ENCODE assay signal across 10 mouse cellular contexts in genomic region chr6:43685985-43686384, GRCm38 (mm10). TPM values are rescaled to one million over a fixed set of nuclear protein-coding genes. Genes with fewer than 3 reads are reported as not detected.
DNase-seq lines count a peak whose midpoint lies in the region; ATAC-seq and TF ChIP-seq lines count a peak whose summit lies in the region.
"Had no signal": no experiment of that assay in that cellular context is flagged by ENCODE, and none has a peak within 500 bp of the region (broad histone marks: within the 10 kb centered on the region; RNA-seq: fewer than 3 reads in every experiment).

No protein-coding gene starts in this region.

- H3K36me3 ChIP-seq in midbrain, embryonic 13.5 days = no peaks in the 10 kb centered on the region
- H3K36me3 ChIP-seq: embryonic facial prominence, embryonic 15.5 days; limb, embryonic 13.5 days had no signal

- ATAC-seq in midbrain, embryonic 13.5 days = peak; percentile 90
- ATAC-seq in megakaryocyte, adult 5-6 weeks (ENCODE audit: poor library complexity, severe bottlenecking) = no peak

- no peak overlapping the region for H3K9ac ChIP-seq in midbrain, embryonic 13.5 days (replicated peaks)
- H3K9ac ChIP-seq: embryonic facial prominence, embryonic 15.5 days; limb, embryonic 13.5 days had no signal

- no peak overlapping the region for H3K27ac ChIP-seq in cerebellum, adult 2 months (ENCODE audit: insufficient read depth, low read length)
- no peak overlapping the region for H3K27ac ChIP-seq in midbrain, embryonic 13.5 days
- H3K27ac ChIP-seq: embryonic facial prominence, embryonic 15.5 days; limb, embryonic 13.5 days had no signal

- no peaks in the 10 kb centered on the region; the same call in 1 of the 2 replicates for H3K4me1 ChIP-seq in cerebellum, adult 2 months (ENCODE audit: control insufficient read depth, insufficient read depth, low read length)
- H3K4me1 ChIP-seq in midbrain, embryonic 13.5 days (replicated peaks) = no peaks in the 10 kb centered on the region; the same call in 1 of the 2 replicates
- H3K4me1 ChIP-seq: embryonic facial prominence, embryonic 15.5 days; limb, embryonic 13.5 days had no signal

- DNase-seq in cerebellum, adult 2 months = peak in 1 of 2 experiments; percentile 41
- no peak for DNase-seq in cerebellum, adult 11 months
- peak; percentile 14 to 62 for DNase-seq in left cerebral cortex, postnatal 25 days (ENCODE audit: low spot score in 2 of 2)
- DNase-seq in left cerebral cortex, adult 11 months (ENCODE audit: low spot score) = no peak
- DNase-seq in embryo, embryonic 11 days = peak; percentile 63
- DNase-seq in urinary bladder, postnatal 10 days (ENCODE audit: low spot score) = no peak

- H3K27me3 ChIP-seq in cerebellum, adult 2 months (ENCODE audit: control insufficient read depth, insufficient read depth, low read length) = no peaks in the 10 kb centered on the region
- H3K27me3 ChIP-seq in midbrain, embryonic 13.5 days = no peaks in the 10 kb centered on the region
- H3K27me3 ChIP-seq: embryonic facial prominence, embryonic 15.5 days; limb, embryonic 13.5 days had no signal

- TF ChIP-seq CTCF in cerebellum, adult 2 months (IDR thresholded peaks at IDR 0.05; ENCODE audit: borderline replicate concordance, insufficient read depth, low read depth, low read length) = peak; percentile 42; the same call in 1 of the 2 replicates

- no peak overlapping the region for H3K4me2 ChIP-seq in midbrain, embryonic 13.5 days (replicated peaks)
- H3K4me2 ChIP-seq: embryonic facial prominence, embryonic 15.5 days; limb, embryonic 13.5 days had no signal

- TF ChIP-seq POLR2A in cerebellum, adult 2 months (IDR thresholded peaks at IDR 0.05; ENCODE audit: borderline replicate concordance, insufficient read depth, low read length) = no peak

- WGBS in cerebellum, adult 2 months = 50% methylated on average over 2 of the region's 2 CpGs
- 50% methylated on average over 2 of the region's 2 CpGs for WGBS in midbrain, embryonic 13.5 days

- intact Hi-C loops in left cerebral cortex, postnatal 25 days (cut with DNase I) = loop anchor here (1.0 kb wide), 1 partner anchor 1341 kb away; no protein-coding TSS in a partner anchor

- H3K4me3 ChIP-seq in cerebellum, adult 2 months (replicated peaks; ENCODE audit: insufficient read depth, low read depth, low read length) = no peak overlapping the region
- H3K4me3 ChIP-seq in midbrain, embryonic 13.5 days (replicated peaks) = no peak overlapping the region
- H3K4me3 ChIP-seq: embryonic facial prominence, embryonic 15.5 days; limb, embryonic 13.5 days had no signal

- H3K9me3 ChIP-seq in midbrain, embryonic 13.5 days = no peaks in the 10 kb centered on the region
- H3K9me3 ChIP-seq: embryonic facial prominence, embryonic 15.5 days; limb, embryonic 13.5 days had no signal

RNA-seq across cellular contexts. Expression of gene Tpk1, which starts 19.9 kb away (rescaled TPM):
- 5.0 and 5.2 TPM in 2 replicates for polyA plus RNA-seq in cerebellum, adult 2 months (2012; rRNA removed)
- 1 to 10 TPM; 3.1 to 4.2 TPM for total RNA-seq in left cerebral cortex, postnatal 25 days (2021)
- 5.3 and 5.8 TPM in 2 replicates for polyA plus RNA-seq in midbrain, embryonic 13.5 days (2015; fragmentation: Nextera tagmentation; extraction: Ambion mirVana)
- total RNA-seq in megakaryocyte, adult 5-6 weeks (2015) = 7.0 and 8.6 TPM in 2 replicates
- total RNA-seq in megakaryocyte, adult 5-6 weeks (2017) = 3.0 and 4.0 TPM in 2 replicates

Comparison
In these comparisons a context has a peak if more than half of its experiments do, and no peak if none do; other contexts are left out.
1. DNase-seq: peak in left cerebral cortex, postnatal 25 days (2 of 2) and embryo, embryonic 11 days (single experiment); none in cerebellum, adult 11 months (single experiment), left cerebral cortex, adult 11 months (single experiment) and urinary bladder, postnatal 10 days (single experiment).